9 mouse cellular contexts compared by ENCODE assay signal in genomic region chr2:102986964-102987707, GRCm38 (mm10).
DNase-seq lines count a peak whose midpoint lies in the region; ATAC-seq and TF ChIP-seq lines count a peak whose summit lies in the region.
"Had no signal": no experiment of that assay in that cellular context is flagged by ENCODE, and none has a peak within 500 bp of the region (broad histone marks: within the 10 kb centered on the region; RNA-seq: fewer than 3 reads in every experiment).

No protein-coding gene starts in this region.

- no peaks in the 10 kb centered on the region for H3K79me2 ChIP-seq in liver, adult 2 months (ENCODE audit: control insufficient read depth, insufficient read depth, low read length)
- H3K79me2 ChIP-seq in myocyte (ENCODE audit: control insufficient read depth, insufficient read depth) = no peaks in the 10 kb centered on the region

- no peak overlapping the region for H3ac ChIP-seq in myocyte (ENCODE audit: control insufficient read depth, insufficient read length)

- intact Hi-C loops in heart, postnatal 10 days (cut with DNase I) = no loop called here

- H3K27me3 ChIP-seq in liver, adult 2 months (ENCODE audit: control insufficient read depth, insufficient read depth, low read length) = no peaks in the 10 kb centered on the region
- no peaks in the 10 kb centered on the region for H3K27me3 ChIP-seq in liver, embryonic 12.5 days (replicated peaks)
- no peaks in the 10 kb centered on the region for H3K27me3 ChIP-seq in myocyte (ENCODE audit: control insufficient read depth, insufficient read depth, insufficient read length)
- H3K27me3 ChIP-seq in kidney, embryonic 14.5 days (ENCODE audit: control insufficient read depth, insufficient read depth, low read length) = no peaks in the 10 kb centered on the region

- no peaks in the 10 kb centered on the region for H3K9me3 ChIP-seq in liver, embryonic 12.5 days (replicated peaks)
- H3K9me3 ChIP-seq in kidney, embryonic 14.5 days (ENCODE audit: control insufficient read depth, low read length) = no peaks in the 10 kb centered on the region

- no peak for DNase-seq in liver, adult 2 months (ENCODE audit: extremely low read depth, low read depth, low spot score)
- peak; percentile 68 for DNase-seq in adrenal gland, adult 8-10 months
- peak; percentile 27 to 28 for DNase-seq in heart, postnatal 10 days
- no peak for DNase-seq in urinary bladder, postnatal 14 days (ENCODE audit: low spot score)
- DNase-seq: forebrain, postnatal 0 days; spleen, adult 18-20 months had no signal

- no peak overlapping the region for H3K4me3 ChIP-seq in liver, adult 2 months (ENCODE audit: insufficient read depth, low read depth, low read length)
- H3K4me3 ChIP-seq in liver, embryonic 12.5 days = no peak overlapping the region
- H3K4me3 ChIP-seq in myocyte = no peak overlapping the region
- no peak overlapping the region for H3K4me3 ChIP-seq in kidney, embryonic 14.5 days (ENCODE audit: low read length)

- H3K4me1 ChIP-seq in liver, adult 2 months (ENCODE audit: control insufficient read depth, insufficient read depth, low read length) = no peaks in the 10 kb centered on the region
- H3K4me1 ChIP-seq in liver, embryonic 12.5 days = 0 out of 2 replicates have a peak, but pooled peaks cover 2% of the 10 kb centered on the region
- no peaks in the 10 kb centered on the region for H3K4me1 ChIP-seq in kidney, embryonic 14.5 days (ENCODE audit: control insufficient read depth, insufficient read depth, low read length)

- TF ChIP-seq CTCF in liver, adult 2 months (IDR thresholded peaks at IDR 0.05; ENCODE audit: low read depth, low read length) = no peak

- H3K4me2 ChIP-seq in liver, embryonic 12.5 days = no peak overlapping the region
- peak overlapping the region; percentile 64 for H3K4me2 ChIP-seq in myocyte (ENCODE audit: low read depth)
- no peak overlapping the region for H3K4me2 ChIP-seq in kidney, embryonic 14.5 days (replicated peaks; ENCODE audit: low read depth, low read length)

- H3K27ac ChIP-seq in liver, adult 2 months (replicated peaks; ENCODE audit: insufficient read depth, low read depth, low read length) = peak overlapping the region; percentile 24; the same call in 1 of the 2 replicates
- no peak overlapping the region; the same call in 1 of the 2 replicates for H3K27ac ChIP-seq in liver, embryonic 12.5 days
- H3K27ac ChIP-seq in kidney, embryonic 14.5 days (ENCODE audit: low read depth, low read length) = no peak overlapping the region

- H3K9ac ChIP-seq in liver, adult 2 months (ENCODE audit: low read depth, low read length) = no peak overlapping the region
- H3K9ac ChIP-seq in liver, embryonic 12.5 days = no peak overlapping the region
- H3K9ac ChIP-seq in kidney, embryonic 14.5 days (ENCODE audit: low read depth, low read length) = no peak overlapping the region
- H3K9ac ChIP-seq: forebrain, postnatal 0 days had no signal

- 70% methylated on average over 6 of the region's 6 CpGs for WGBS in liver, adult 2 months
- 37% methylated on average over 6 of the region's 6 CpGs for whole genome bisulfite sequencing in liver, embryonic 12.5 days (ENCODE audit: insufficient replicate concordance)
- WGBS in kidney, embryonic 14.5 days = 83% methylated on average over 6 of the region's 6 CpGs

- TF ChIP-seq POLR2A in liver, adult 2 months (IDR thresholded peaks at IDR 0.05; ENCODE audit: extremely low read depth, insufficient read depth, low read length) = no peak
- no peak for TF ChIP-seq POLR2A in myocyte (IDR thresholded peaks at IDR 0.05; ENCODE audit: insufficient read length, low read depth)

- no peaks in the 10 kb centered on the region for H3K36me3 ChIP-seq in liver, adult 2 months (ENCODE audit: control insufficient read depth, insufficient read depth, low read length)
- H3K36me3 ChIP-seq in liver, embryonic 12.5 days = no peaks in the 10 kb centered on the region
- no peaks in the 10 kb centered on the region for H3K36me3 ChIP-seq in myocyte (ENCODE audit: control insufficient read depth, insufficient read depth)
- H3K36me3 ChIP-seq in kidney, embryonic 14.5 days (ENCODE audit: control insufficient read depth, insufficient read depth, low read length) = no peaks in the 10 kb centered on the region

- no peak for ATAC-seq in liver, embryonic 12.5 days
- ATAC-seq in kidney, embryonic 14.5 days (ENCODE audit: low FRiP score, low TSS enrichment) = no peak
- ATAC-seq: forebrain, postnatal 0 days had no signal

TF ChIP-seq in myocyte, 11 proteins besides CTCF, POLR2A, EP300 and RAD21:
- TF ChIP-seq CEBPB (IDR thresholded peaks at IDR 0.05; ENCODE audit: insufficient read depth, poor library complexity, severe bottlenecking) (peak; percentile 95), USF1 (IDR thresholded peaks at IDR 0.05; ENCODE audit: low read depth) (no peak), TCF3 (IDR thresholded peaks at IDR 0.05; ENCODE audit: insufficient read length, low read depth) (no peak), MYOD1 (IDR thresholded peaks at IDR 0.05; ENCODE audit: control insufficient read depth in 1 of 3, insufficient read length in 2 of 3, low read depth in 2 of 3) (peak in 1 of 3 experiments; percentile 9), SRF (IDR thresholded peaks at IDR 0.05; ENCODE audit: control insufficient read depth, insufficient read length, low read depth) (no peak), POLR2AphosphoS2 (IDR thresholded peaks at IDR 0.05; ENCODE audit: insufficient read length, low read depth) (no peak)
TF ChIP-seq in myocyte: peak in this region for 2.

Comparison
In these comparisons a context has a peak if more than half of its experiments do, and no peak if none do; other contexts are left out.
1. DNase-seq: peak in adrenal gland, adult 8-10 months (single experiment) and heart, postnatal 10 days (2 of 2); none in liver, adult 2 months (single experiment) and urinary bladder, postnatal 14 days (single experiment).